ENCODE assay signal across 11 mouse cellular contexts in the genomic region with DNA sequence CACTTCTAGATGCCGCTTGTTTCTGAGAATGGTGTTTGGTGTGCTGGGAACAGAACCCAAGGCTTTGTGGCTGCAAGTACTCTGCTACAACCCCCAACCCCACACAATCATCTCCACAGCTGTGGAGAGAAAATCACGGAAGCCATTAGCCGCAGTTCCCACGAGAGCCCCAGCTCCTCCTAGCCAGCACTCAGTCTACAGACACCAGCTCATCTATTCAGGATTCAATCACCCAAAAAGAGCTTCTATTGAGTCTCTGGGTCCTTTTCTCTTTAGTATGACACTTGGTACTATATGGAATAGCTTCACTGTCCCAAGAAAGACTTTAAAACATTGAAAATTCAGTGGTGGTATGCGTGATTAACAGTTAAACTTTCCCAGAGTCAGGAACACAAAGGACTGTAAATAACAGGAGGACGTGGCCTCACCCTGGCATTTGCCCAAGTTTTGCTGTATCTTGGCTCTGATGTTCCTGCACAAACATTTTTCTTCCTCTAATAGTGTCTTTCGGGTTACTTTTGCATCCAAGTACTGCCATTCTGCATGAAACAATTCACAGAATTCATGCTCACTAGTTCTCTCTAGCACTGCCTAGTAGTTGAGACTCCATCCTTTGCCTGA. TPM values are rescaled to one million over a fixed set of nuclear protein-coding genes. Genes with fewer than 3 reads are reported as not detected.
DNase-seq lines count a peak whose midpoint lies in the region; ATAC-seq and TF ChIP-seq lines count a peak whose summit lies in the region.
"Had no signal": no experiment of that assay in that cellular context is flagged by ENCODE, and none has a peak within 500 bp of the region (broad histone marks: within the 10 kb centered on the region; RNA-seq: fewer than 3 reads in every experiment).

No protein-coding gene starts in this region.

- no peak overlapping the region for H3K9ac ChIP-seq in heart, embryonic 11.5 days (ENCODE audit: low read depth, low read length)
- H3K9ac ChIP-seq in hindbrain, postnatal 0 days (replicated peaks; ENCODE audit: low read length): no peak overlapping the region
- no peak overlapping the region for H3K9ac ChIP-seq in stomach, postnatal 0 days (ENCODE audit: low read length)
- H3K9ac ChIP-seq in liver, embryonic 12.5 days: no peak overlapping the region
- H3K9ac ChIP-seq: limb, embryonic 15.5 days had no signal

- H3K4me2 ChIP-seq in heart, embryonic 11.5 days: no peak overlapping the region
- H3K4me2 ChIP-seq in hindbrain, postnatal 0 days (ENCODE audit: low read depth, low read length): no peak overlapping the region
- H3K4me2 ChIP-seq in stomach, postnatal 0 days (replicated peaks; ENCODE audit: low read depth): no peak overlapping the region
- no peak overlapping the region for H3K4me2 ChIP-seq in liver, embryonic 12.5 days
- H3K4me2 ChIP-seq: limb, embryonic 15.5 days had no signal

- H3K4me3 ChIP-seq in heart, embryonic 11.5 days (ENCODE audit: low read depth, low read length): no peak overlapping the region
- H3K4me3 ChIP-seq in testis, adult 2 months (ENCODE audit: control insufficient read depth, low read depth, low read length): peak overlapping the region; percentile 64
- no peak overlapping the region for H3K4me3 ChIP-seq in hindbrain, postnatal 0 days (ENCODE audit: low read length)
- H3K4me3 ChIP-seq in stomach, postnatal 0 days (ENCODE audit: low read depth, low read length): no peak overlapping the region
- no peak overlapping the region for H3K4me3 ChIP-seq in liver, embryonic 12.5 days
- H3K4me3 ChIP-seq: limb, embryonic 15.5 days had no signal

- H3K27me3 ChIP-seq in heart, embryonic 11.5 days (ENCODE audit: control insufficient read depth, insufficient read depth, low read length): no peaks in the 10 kb centered on the region
- no peaks in the 10 kb centered on the region for H3K27me3 ChIP-seq in testis, adult 2 months (ENCODE audit: control insufficient read depth, insufficient read depth, low read length)
- H3K27me3 ChIP-seq in hindbrain, postnatal 0 days (ENCODE audit: insufficient read depth, low read length): no peaks in the 10 kb centered on the region
- H3K27me3 ChIP-seq in stomach, postnatal 0 days (ENCODE audit: control insufficient read depth, insufficient read depth, low read length): no peaks in the 10 kb centered on the region
- no peaks in the 10 kb centered on the region for H3K27me3 ChIP-seq in liver, embryonic 12.5 days (replicated peaks)
- H3K27me3 ChIP-seq: limb, embryonic 15.5 days had no signal

- intact Hi-C loops in left cerebral cortex, postnatal 14 days (cut with DNase I): no loop called here

- H3K4me1 ChIP-seq in heart, embryonic 11.5 days (ENCODE audit: control insufficient read depth, insufficient read depth, low read length): no peaks in the 10 kb centered on the region
- H3K4me1 ChIP-seq in testis, adult 2 months (ENCODE audit: control insufficient read depth, insufficient read depth, low read length): no peaks in the 10 kb centered on the region
- H3K4me1 ChIP-seq in hindbrain, postnatal 0 days (ENCODE audit: insufficient read depth, low read length): no peaks in the 10 kb centered on the region
- H3K4me1 ChIP-seq in stomach, postnatal 0 days (replicated peaks; ENCODE audit: control insufficient read depth, insufficient read depth): no peaks in the 10 kb centered on the region; the same call in 1 of the 2 replicates
- no peaks in the 10 kb centered on the region for H3K4me1 ChIP-seq in liver, embryonic 12.5 days
- H3K4me1 ChIP-seq: limb, embryonic 15.5 days had no signal

- no peak for TF ChIP-seq POLR2A in testis, adult 2 months (IDR thresholded peaks at IDR 0.05; ENCODE audit: control insufficient read depth, low read depth, low read length)

- no peak for TF ChIP-seq EP300 in stomach, postnatal 0 days (optimal IDR thresholded peaks at IDR 0.05)

- H3K9me3 ChIP-seq in heart, embryonic 11.5 days (replicated peaks; ENCODE audit: control insufficient read depth, low read length): no peaks in the 10 kb centered on the region
- no peaks in the 10 kb centered on the region for H3K9me3 ChIP-seq in hindbrain, postnatal 0 days (ENCODE audit: low read length)
- H3K9me3 ChIP-seq in stomach, postnatal 0 days (ENCODE audit: control insufficient read depth, low read length): no peaks in the 10 kb centered on the region
- H3K9me3 ChIP-seq in liver, embryonic 12.5 days (replicated peaks): no peaks in the 10 kb centered on the region
- H3K9me3 ChIP-seq: limb, embryonic 15.5 days had no signal

- ATAC-seq in heart, embryonic 11.5 days (replicated peaks; ENCODE audit: insufficient number of reproducible peaks, low FRiP score, low TSS enrichment): no peak
- no peak for ATAC-seq in hindbrain, postnatal 0 days
- no peak for ATAC-seq in stomach, postnatal 0 days (ENCODE audit: low FRiP score, low TSS enrichment)
- no peak for ATAC-seq in liver, embryonic 12.5 days

- H3K27ac ChIP-seq in heart, embryonic 11.5 days (ENCODE audit: low read depth, low read length): no peak overlapping the region
- no peak overlapping the region for H3K27ac ChIP-seq in testis, adult 2 months (ENCODE audit: control insufficient read depth, insufficient read depth, low read depth, low read length)
- H3K27ac ChIP-seq in hindbrain, postnatal 0 days: no peak overlapping the region
- H3K27ac ChIP-seq in stomach, postnatal 0 days (replicated peaks): no peak overlapping the region
- H3K27ac ChIP-seq in liver, embryonic 12.5 days: no peak overlapping the region
- H3K27ac ChIP-seq: limb, embryonic 15.5 days had no signal

- no peak for TF ChIP-seq CTCF in testis, adult 2 months (IDR thresholded peaks at IDR 0.05; ENCODE audit: control insufficient read depth, insufficient read depth, insufficient replicate concordance, low read depth, low read length)
- no peak for TF ChIP-seq CTCF in hindbrain, postnatal 0 days (IDR thresholded peaks at IDR 0.05; ENCODE audit: low read depth)
- no peak for TF ChIP-seq CTCF in stomach, postnatal 0 days (IDR thresholded peaks at IDR 0.05; ENCODE audit: low read depth)

- WGBS in heart, embryonic 11.5 days (ENCODE audit: insufficient replicate concordance): 74% methylated on average over 7 of the region's 7 CpGs
- WGBS in hindbrain, postnatal 0 days: 58% methylated on average over 7 of the region's 7 CpGs
- 53% methylated on average over 7 of the region's 7 CpGs for WGBS in stomach, postnatal 0 days
- WGBS in liver, embryonic 12.5 days (ENCODE audit: insufficient replicate concordance): 64% methylated on average over 7 of the region's 7 CpGs

- peak; percentile 16 to 36 for DNase-seq in heart, adult 9 months (ENCODE audit: low spot score in 2 of 2)
- DNase-seq in testis, postnatal 14 days (ENCODE audit: low spot score): no peak
- DNase-seq in hindbrain, postnatal 0 days (ENCODE audit: low spot score): peak; percentile 40
- DNase-seq in stomach, postnatal 0 days (ENCODE audit: low spot score): peak; percentile 17
- DNase-seq in left cerebral cortex, postnatal 14 days (ENCODE audit: low spot score in 2 of 2): no peak

- no peaks in the 10 kb centered on the region for H3K36me3 ChIP-seq in heart, embryonic 11.5 days (ENCODE audit: control insufficient read depth, insufficient read depth, low read length)
- H3K36me3 ChIP-seq in testis, adult 2 months (ENCODE audit: control insufficient read depth, insufficient read depth, low read length): no peaks in the 10 kb centered on the region
- H3K36me3 ChIP-seq in hindbrain, postnatal 0 days (ENCODE audit: insufficient read depth, low read length): no peaks in the 10 kb centered on the region
- H3K36me3 ChIP-seq in stomach, postnatal 0 days (ENCODE audit: control insufficient read depth, insufficient read depth, low read length): no peaks in the 10 kb centered on the region
- no peaks in the 10 kb centered on the region for H3K36me3 ChIP-seq in liver, embryonic 12.5 days
- H3K36me3 ChIP-seq: limb, embryonic 15.5 days had no signal

RNA-seq across cellular contexts. Expression of a gene that starts 2.4 kb away (rescaled TPM):
- polyA plus RNA-seq in heart, embryonic 11.5 days (2014; fragmentation: Nextera tagmentation; extraction: Ambion mirVana): not detected in 2 replicates
- polyA plus RNA-seq in testis, adult 2 months (2012; rRNA removed): 124 and 153 TPM in 2 replicates
- total RNA-seq in hindbrain, postnatal 0 days (2014; rRNA removed): 0.65 and 2.2 TPM in 2 replicates
- not detected in 2 replicates for polyA plus RNA-seq in hindbrain, postnatal 0 days (2015; fragmentation: Nextera tagmentation; extraction: Ambion mirVana)
- polyA plus RNA-seq in stomach, postnatal 0 days (2015; fragmentation: Nextera tagmentation; extraction: Ambion mirVana): 0.12 TPM in 1 of 2 replicates, not detected in the other
- total RNA-seq in left cerebral cortex, postnatal 14 days (2021): not detected
- polyA plus RNA-seq in liver, embryonic 12.5 days (2016; fragmentation: Nextera tagmentation; extraction: Ambion mirVana): not detected in 2 replicates
- polyA plus RNA-seq: embryonic facial prominence, embryonic 11.5 days; limb, embryonic 15.5 days; small intestine, adult 2 months had no signal

RNA-seq across cellular contexts. Expression of a gene that starts 7.2 kb away (rescaled TPM):
- not detected in 2 replicates for polyA plus RNA-seq in heart, embryonic 11.5 days (2014; fragmentation: Nextera tagmentation; extraction: Ambion mirVana)
- polyA plus RNA-seq in testis, adult 2 months (2012; rRNA removed): 84.3 and 97.4 TPM in 2 replicates
- total RNA-seq in hindbrain, postnatal 0 days (2014; rRNA removed): 1.5 and 1.9 TPM in 2 replicates
- 0.19 TPM in 1 of 2 replicates, not detected in the other for polyA plus RNA-seq in hindbrain, postnatal 0 days (2015; fragmentation: Nextera tagmentation; extraction: Ambion mirVana)
- polyA plus RNA-seq in stomach, postnatal 0 days (2015; fragmentation: Nextera tagmentation; extraction: Ambion mirVana): 0.07 and 0.12 TPM in 2 replicates
- under 1 TPM; 0.55 to 0.94 TPM for total RNA-seq in left cerebral cortex, postnatal 14 days (2021)
- not detected in 2 replicates for polyA plus RNA-seq in liver, embryonic 12.5 days (2016; fragmentation: Nextera tagmentation; extraction: Ambion mirVana)
- polyA plus RNA-seq: embryonic facial prominence, embryonic 11.5 days; limb, embryonic 15.5 days; small intestine, adult 2 months had no signal

Comparison
In these comparisons a context has a peak if more than half of its experiments do, and no peak if none do; other contexts are left out.
1. DNase-seq: peak in heart, adult 9 months (2 of 2), hindbrain, postnatal 0 days (single experiment) and stomach, postnatal 0 days (single experiment); none in testis, postnatal 14 days (single experiment) and left cerebral cortex, postnatal 14 days (0 of 2).
2. RNA of a gene that starts 2.4 kb away (polyA plus RNA-seq): 124 to 153 TPM in testis, adult 2 months; not detected in hindbrain, postnatal 0 days, not detected in heart, embryonic 11.5 days, 0.12 TPM in stomach, postnatal 0 days and not detected in liver, embryonic 12.5 days; every median in the first group is over 100 times any median in the second.
3. RNA of a gene that starts 7.2 kb away (polyA plus RNA-seq): 84.3 to 97.4 TPM in testis, adult 2 months; 0.19 TPM in hindbrain, postnatal 0 days, 0.07 to 0.12 TPM in stomach, postnatal 0 days, not detected in heart, embryonic 11.5 days and not detected in liver, embryonic 12.5 days; every median in the first group is over 10 times any median in the second.